Mouse (Mus musculus): ENCODE data around the gene Il31. TPM values are rescaled to one million over a fixed set of nuclear protein-coding genes. Genes with fewer than 3 reads are reported as not detected.

Gene Il31
- polyA plus RNA-seq, 1 experiment from 2014 or later: not detected

DNA sequence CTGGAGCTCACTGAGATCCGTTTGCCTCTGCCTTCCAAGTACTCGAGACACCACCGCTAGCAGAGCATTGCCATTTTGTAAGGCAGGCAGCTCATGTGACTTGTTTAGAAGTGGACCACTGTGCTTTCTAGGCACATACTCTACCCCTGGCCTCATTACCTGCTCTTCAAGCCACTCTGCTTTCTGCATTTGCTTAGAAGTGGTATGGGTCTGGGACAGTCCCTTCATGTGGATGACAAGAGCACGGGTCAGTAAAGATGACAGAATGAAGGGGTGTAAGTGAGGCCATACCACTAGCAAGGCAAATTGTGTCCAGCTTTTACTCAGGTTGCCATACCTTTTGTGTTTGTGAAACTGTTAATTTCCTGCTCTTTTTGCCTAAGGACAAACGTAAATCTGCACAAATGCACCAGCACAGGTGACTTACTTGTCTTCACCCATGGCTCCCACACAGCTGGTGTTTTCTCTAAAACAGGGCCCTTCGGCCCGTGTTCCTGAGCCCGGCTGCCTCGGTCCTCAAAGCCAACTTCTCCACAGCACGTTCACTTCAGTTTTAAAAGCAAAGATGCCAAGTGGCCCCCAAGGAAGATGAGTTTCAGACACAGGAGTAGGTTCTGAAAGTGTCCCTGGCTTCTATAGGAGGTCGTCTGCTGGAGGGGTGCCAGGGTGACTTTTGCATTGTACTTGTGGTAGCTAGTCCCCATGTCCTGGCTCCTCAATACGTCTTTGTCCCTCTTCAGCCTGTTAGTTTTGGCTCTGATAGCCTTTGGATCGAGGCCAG, 57.6 kb downstream of the Il31 start:
- Histone ChIP-seq H3K27ac (no peak overlapping the region), H3K9me3 (no peaks in the 10 kb centered on the region; the same call in 1 of the 2 replicates), H3K36me3 (0 out of 2 replicates have a peak, but pooled peaks cover 1% of the 10 kb centered on the region), H3K4me1 (peaks cover 18% of the 10 kb centered on the region), H3K4me2 (replicated peaks) (no peak overlapping the region), H3K27me3 (replicated peaks) (no peaks in the 10 kb centered on the region), H3K9ac (no peak overlapping the region), H3K4me3 (no peak overlapping the region)
- 80% methylated on average over 13 of the region's 13 CpGs for WGBS
- ATAC-seq (ENCODE audit: low FRiP score, low read depth): no peak

Small RNA genes lying within 50 kb of the gene (microRNA-seq; reads per million reads assigned to microRNA genes)
- not detected for gene Mir7647

Other genes with a start within 250 kb of the Il31 start
- 11.3 and 14.8 TPM in 2 replicates for gene Wdr66, start 237.4 kb downstream of the Il31 start, polyA plus RNA-seq (2016; fragmentation: Nextera tagmentation; extraction: Ambion mirVana)
- gene Bcl7a, start 145.7 kb downstream of the Il31 start, polyA plus RNA-seq (2016; fragmentation: Nextera tagmentation; extraction: Ambion mirVana): 66.7 and 70.9 TPM in 2 replicates
- gene Mlxip, start 94.7 kb downstream of the Il31 start, polyA plus RNA-seq (2016; fragmentation: Nextera tagmentation; extraction: Ambion mirVana): 21.7 and 23.3 TPM in 2 replicates
- gene Lrrc43, start 184 bp downstream of the Il31 start, polyA plus RNA-seq (2016; fragmentation: Nextera tagmentation; extraction: Ambion mirVana): 0.09 TPM in 1 of 2 replicates, not detected in the other
- 0.80 and 1.2 TPM in 2 replicates for gene B3gnt4, start 21.0 kb upstream of the Il31 start, polyA plus RNA-seq (2016; fragmentation: Nextera tagmentation; extraction: Ambion mirVana)
- gene Diablo, start 34.7 kb upstream of the Il31 start, polyA plus RNA-seq (2016; fragmentation: Nextera tagmentation; extraction: Ambion mirVana): 128 and 134 TPM in 2 replicates
- gene Gm49027, start 36.0 kb upstream of the Il31 start, polyA plus RNA-seq (2016; fragmentation: Nextera tagmentation; extraction: Ambion mirVana): 2.7 and 3.7 TPM in 2 replicates
- gene Vps33a, start 83.5 kb upstream of the Il31 start, polyA plus RNA-seq (2016; fragmentation: Nextera tagmentation; extraction: Ambion mirVana): 41.2 and 41.5 TPM in 2 replicates
- 64.6 and 66.1 TPM in 2 replicates for gene Clip1, start 195.1 kb upstream of the Il31 start, polyA plus RNA-seq (2016; fragmentation: Nextera tagmentation; extraction: Ambion mirVana)
- 89.3 and 96.6 TPM in 2 replicates for gene Zcchc8, start 231.6 kb upstream of the Il31 start, polyA plus RNA-seq (2016; fragmentation: Nextera tagmentation; extraction: Ambion mirVana)

Data from neural tube, embryonic 12.5 days (tissue).